Mouse (Mus musculus) bone marrow macrophage, adult 2 months (primary cell): Measurements from ENCODE around the gene Pcdh9. TPM values are rescaled to one million over a fixed set of nuclear protein-coding genes. Genes with fewer than 3 reads are reported as not detected.
"Not testable (repeated sequence)": the region's sequence is repeated elsewhere in the genome, so short reads cannot be mapped to it uniquely, and the experiment has no call there.

Experiments
- H3K27ac ChIP-seq: 2 replicates; pipeline ENCODE4 v1.5.1; 2012; ENCODE audit warnings: low read depth, low read length; ENCODE audit not compliant: insufficient read depth
- H3K4me1 ChIP-seq: 2 replicates; pipeline ENCODE4 v1.6.1; 2012; ENCODE audit warnings: low read length; ENCODE audit not compliant: control insufficient read depth, insufficient read depth
- H3K4me3 ChIP-seq: 2 replicates; pipeline ENCODE4 v1.5.1; 2012; ENCODE audit warnings: mild to moderate bottlenecking, low read length, moderate library complexity; ENCODE audit not compliant: insufficient read depth
- CTCF ChIP-seq: IDR thresholded peaks from 2 replicates; pipeline ENCODE4 v1.5.1; 2012; ENCODE audit warnings: low read depth, mild to moderate bottlenecking, low read length, moderate library complexity
- POLR2A ChIP-seq: IDR thresholded peaks from 2 replicates; pipeline ENCODE4 v1.6.1; 2012; ENCODE audit warnings: mild to moderate bottlenecking, low read depth, low read length, borderline replicate concordance
- polyA plus RNA-seq: library from polyadenylated mRNA; stranded (reverse); fragments of >200 nt; gene quantifications from 2 replicates; pipeline ENCODE4 v1.2.4, GENCODE M21; 2012; ENCODE audit not compliant: missing spikeins, insufficient read depth, insufficient read length

The Pcdh9 gene
- polyA plus RNA-seq, 1 experiment = not detected

GRCm38 (mm10) chr14:93274767-93275166 is 615.7 kb downstream of the Pcdh9 start:
- TF ChIP-seq CTCF = no peak
- TF ChIP-seq POLR2A = no peak
- Histone ChIP-seq H3K27ac (no peak overlapping the region), H3K4me1 (no peaks in the 10 kb centered on the region), H3K4me3 (no peak overlapping the region)

GRCm38 (mm10) chr14:93253411-93253810 is 637.1 kb downstream of the Pcdh9 start:
- TF ChIP-seq CTCF (no peak), POLR2A (no peak)
- H3K27ac ChIP-seq = no peak overlapping the region
- H3K4me1 ChIP-seq = no peaks in the 10 kb centered on the region
- H3K4me3 ChIP-seq = no peak overlapping the region

GRCm38 (mm10) chr14:93240263-93240662 is 650.2 kb downstream of the Pcdh9 start:
- no peak overlapping the region for H3K27ac ChIP-seq
- TF ChIP-seq CTCF (no peak), POLR2A (no peak)
- no peaks in the 10 kb centered on the region for H3K4me1 ChIP-seq
- no peak overlapping the region for H3K4me3 ChIP-seq

- TF ChIP-seq CTCF (no peak), POLR2A (no peak)
- Histone ChIP-seq H3K27ac (no peak overlapping the region), H3K4me1 (no peaks in the 10 kb centered on the region), H3K4me3 (no peak overlapping the region)
Measured at GRCm38 (mm10) chr14:93234333-93234732, 656.1 kb downstream of the Pcdh9 start.

DNA sequence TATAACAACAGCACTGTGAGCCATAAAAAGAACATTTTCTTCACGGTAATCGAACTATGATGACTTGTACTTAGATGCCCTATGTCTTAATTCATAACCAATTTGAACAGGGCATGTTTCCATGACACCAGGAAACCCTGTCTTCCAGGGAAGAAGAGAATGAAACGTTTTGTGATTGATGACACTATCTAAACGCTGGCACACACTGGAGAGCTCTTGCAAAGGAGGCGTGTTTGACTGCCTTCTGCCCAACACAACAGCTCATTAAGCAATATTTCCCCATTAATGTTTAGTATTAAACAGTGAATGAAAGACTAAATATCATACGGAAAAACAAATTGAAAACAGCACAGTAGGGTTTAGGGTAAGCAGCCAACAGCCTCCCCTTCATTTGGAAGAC is 656.9 kb downstream of the Pcdh9 start:
- Histone ChIP-seq H3K4me3 (no peak overlapping the region), H3K27ac (no peak overlapping the region), H3K4me1 (no peaks in the 10 kb centered on the region)
- TF ChIP-seq POLR2A = no peak
- no peak for TF ChIP-seq CTCF

GRCm38 (mm10) chr14:93214846-93215245 is 675.6 kb downstream of the Pcdh9 start:
- not testable (repeated sequence) for H3K4me1 ChIP-seq, H3K4me3 ChIP-seq, H3K27ac ChIP-seq

DNA sequence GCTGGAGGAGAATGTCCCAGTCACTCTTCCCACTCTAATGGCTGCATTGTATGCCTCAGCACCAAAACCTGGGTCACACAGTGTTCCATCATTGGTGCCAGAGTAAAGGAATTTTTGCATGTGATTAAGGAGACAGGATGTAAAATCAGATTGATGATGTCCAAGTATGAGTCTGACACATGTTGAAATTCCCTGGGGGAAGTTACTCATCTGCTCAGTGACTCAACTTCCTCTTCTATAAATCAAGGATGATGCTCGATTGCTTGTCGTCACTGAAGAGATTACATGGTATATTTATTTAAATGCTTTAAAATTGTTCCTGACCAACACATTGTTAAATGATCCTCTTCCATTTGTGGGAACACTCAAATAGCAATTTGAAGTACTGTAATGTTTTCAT is 690.7 kb downstream of the Pcdh9 start:
- Histone ChIP-seq H3K4me3 (no peak overlapping the region), H3K27ac (no peak overlapping the region), H3K4me1 (no peaks in the 10 kb centered on the region)
- TF ChIP-seq CTCF (no peak), POLR2A (no peak)

DNA sequence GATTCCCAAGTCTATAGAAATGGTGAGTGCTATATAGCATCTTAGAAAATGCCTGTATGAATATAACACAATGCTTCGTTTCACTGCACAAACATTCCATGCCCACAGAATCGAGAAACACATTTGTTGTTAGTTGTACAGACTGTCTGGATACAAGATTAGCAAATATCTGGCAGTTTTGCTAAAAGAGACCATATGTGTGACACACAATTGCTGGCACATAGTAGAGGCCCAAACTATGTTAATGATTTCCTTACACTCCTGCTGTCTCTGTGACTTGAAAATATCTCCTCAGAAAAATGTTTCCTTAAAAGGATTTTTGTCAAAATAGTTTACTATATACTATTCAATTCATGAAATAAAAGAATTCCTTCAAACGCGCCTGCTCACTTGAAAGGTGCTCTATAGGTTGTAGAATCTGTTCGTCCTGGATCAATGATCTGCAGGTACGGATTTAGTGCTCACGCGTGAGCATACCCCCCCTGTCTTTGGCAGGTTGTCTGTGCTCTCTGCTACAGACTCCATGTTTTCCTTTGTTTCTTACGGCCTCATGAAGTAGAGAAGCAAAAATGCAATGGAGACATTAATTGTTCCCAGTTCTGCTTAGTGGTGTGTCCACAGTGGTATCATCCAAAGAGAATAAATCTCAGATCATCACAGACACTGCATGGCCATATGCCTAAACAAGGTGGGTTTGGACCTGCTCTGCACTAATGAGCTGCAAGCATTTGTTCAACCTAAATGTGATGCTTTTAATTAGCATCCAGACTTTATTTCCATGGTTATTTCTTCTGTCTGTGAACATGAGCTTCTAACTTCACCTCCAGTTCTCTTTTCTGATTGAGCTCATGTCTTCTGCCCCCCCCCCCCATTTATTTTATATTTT is 707.6 kb downstream of the Pcdh9 start:
- Histone ChIP-seq H3K4me1 (no peaks in the 10 kb centered on the region), H3K4me3 (no peak overlapping the region), H3K27ac (no peak overlapping the region)
- no peak for TF ChIP-seq POLR2A
- no peak for TF ChIP-seq CTCF

GRCm38 (mm10) chr14:93169201-93169600 is 721.3 kb downstream of the Pcdh9 start:
- TF ChIP-seq CTCF (no peak), POLR2A (no peak)
- H3K27ac ChIP-seq = no peak overlapping the region
- no peaks in the 10 kb centered on the region for H3K4me1 ChIP-seq
- no peak overlapping the region for H3K4me3 ChIP-seq

GRCm38 (mm10) chr14:93168367-93168766 is 722.1 kb downstream of the Pcdh9 start:
- H3K27ac ChIP-seq = no peak overlapping the region
- no peaks in the 10 kb centered on the region for H3K4me1 ChIP-seq
- TF ChIP-seq CTCF = no peak
- no peak overlapping the region for H3K4me3 ChIP-seq
